Mouse (Mus musculus): ENCODE data around the gene Lancl1. TPM values are rescaled to one million over a fixed set of nuclear protein-coding genes. Genes with fewer than 3 reads are reported as not detected.

Gene Lancl1
- polyA plus RNA-seq, 1 experiment from 2014 or later = 59.8 TPM

- Histone ChIP-seq H3K9ac (ENCODE audit: low read depth, low read length) (no peak overlapping the region), H3K4me3 (ENCODE audit: low read length) (no peak overlapping the region), H3K36me3 (ENCODE audit: control insufficient read depth, insufficient read depth, low read length) (no peaks in the 10 kb centered on the region), H3K27ac (ENCODE audit: low read length) (no peak overlapping the region), H3K4me1 (ENCODE audit: control insufficient read depth, insufficient read depth, low read length) (no peaks in the 10 kb centered on the region), H3K9me3 (ENCODE audit: control insufficient read depth, low read length) (no peaks in the 10 kb centered on the region), H3K27me3 (replicated peaks; ENCODE audit: control insufficient read depth, insufficient read depth, low read length) (no peaks in the 10 kb centered on the region), H3K4me2 (ENCODE audit: low read depth, low read length) (no peak overlapping the region)
- 64% methylated on average over 1 of the region's 1 CpGs for WGBS
- ATAC-seq = no peak
Observed at GRCm38 (mm10) chr1:67049600-67049999, 10.9 kb upstream of the Lancl1 start.

GRCm38 (mm10) chr1:67048696-67049095 is 10.0 kb upstream of the Lancl1 start:
- WGBS = 62% methylated on average over 4 of the region's 4 CpGs
- Histone ChIP-seq H3K9me3 (ENCODE audit: control insufficient read depth, low read length) (no peaks in the 10 kb centered on the region), H3K36me3 (ENCODE audit: control insufficient read depth, insufficient read depth, low read length) (no peaks in the 10 kb centered on the region), H3K9ac (ENCODE audit: low read depth, low read length) (no peak overlapping the region), H3K4me2 (ENCODE audit: low read depth, low read length) (no peak overlapping the region), H3K4me1 (ENCODE audit: control insufficient read depth, insufficient read depth, low read length) (no peaks in the 10 kb centered on the region), H3K4me3 (ENCODE audit: low read length) (no peak overlapping the region), H3K27ac (ENCODE audit: low read length) (no peak overlapping the region), H3K27me3 (replicated peaks; ENCODE audit: control insufficient read depth, insufficient read depth, low read length) (no peaks in the 10 kb centered on the region)
- 0 out of 2 replicates have a peak, but pooled peaks have one; percentile 33 for ATAC-seq

- ATAC-seq = no peak
- Histone ChIP-seq H3K4me3 (ENCODE audit: low read length) (no peak overlapping the region), H3K4me1 (ENCODE audit: control insufficient read depth, insufficient read depth, low read length) (no peaks in the 10 kb centered on the region), H3K9me3 (ENCODE audit: control insufficient read depth, low read length) (no peaks in the 10 kb centered on the region), H3K27ac (ENCODE audit: low read length) (no peak overlapping the region), H3K4me2 (ENCODE audit: low read depth, low read length) (no peak overlapping the region), H3K36me3 (ENCODE audit: control insufficient read depth, insufficient read depth, low read length) (no peaks in the 10 kb centered on the region), H3K9ac (ENCODE audit: low read depth, low read length) (no peak overlapping the region), H3K27me3 (replicated peaks; ENCODE audit: control insufficient read depth, insufficient read depth, low read length) (no peaks in the 10 kb centered on the region)
- 45% methylated on average over 1 of the region's 1 CpGs for WGBS
Observed at GRCm38 (mm10) chr1:67045100-67045499, 6.4 kb upstream of the Lancl1 start.

GRCm38 (mm10) chr1:67042583-67042982 is 3.9 kb upstream of the Lancl1 start:
- WGBS = 50% methylated on average over 7 of the region's 7 CpGs

GRCm38 (mm10) chr1:67039083-67039482 is 411 bp upstream of the Lancl1 start:
- peak; percentile 22 for ATAC-seq
- peak overlapping the region; percentile 87 for H3K9ac ChIP-seq (ENCODE audit: low read depth, low read length)
- no peaks in the 10 kb centered on the region for H3K27me3 ChIP-seq (replicated peaks; ENCODE audit: control insufficient read depth, insufficient read depth, low read length)
- no peak overlapping the region for H3K27ac ChIP-seq (ENCODE audit: low read length)
- H3K9me3 ChIP-seq (ENCODE audit: control insufficient read depth, low read length) = no peaks in the 10 kb centered on the region
- 0 out of 2 replicates have a peak, but pooled peaks cover 5% of the 10 kb centered on the region for H3K4me1 ChIP-seq (ENCODE audit: control insufficient read depth, insufficient read depth, low read length)
- peak overlapping the region; percentile 60 for H3K4me2 ChIP-seq (ENCODE audit: low read depth, low read length)
- H3K36me3 ChIP-seq (ENCODE audit: control insufficient read depth, insufficient read depth, low read length) = no peaks in the 10 kb centered on the region
- peak overlapping the region; percentile 90 for H3K4me3 ChIP-seq (ENCODE audit: low read length)
- WGBS = 1% methylated on average over 5 of the region's 5 CpGs

More at GRCm38 (mm10) chr1:67042583-67042982, 3.9 kb upstream of the Lancl1 start:
- no peaks in the 10 kb centered on the region for H3K9me3 ChIP-seq (ENCODE audit: control insufficient read depth, low read length)
- no peak overlapping the region for H3K27ac ChIP-seq (ENCODE audit: low read length)
- no peak overlapping the region for H3K4me2 ChIP-seq (ENCODE audit: low read depth, low read length)
- H3K9ac ChIP-seq (ENCODE audit: low read depth, low read length) = no peak overlapping the region
- no peak for ATAC-seq
- H3K4me1 ChIP-seq (ENCODE audit: control insufficient read depth, insufficient read depth, low read length) = 0 out of 2 replicates have a peak, but pooled peaks cover 5% of the 10 kb centered on the region
- H3K4me3 ChIP-seq (ENCODE audit: low read length) = no peak overlapping the region
- H3K36me3 ChIP-seq (ENCODE audit: control insufficient read depth, insufficient read depth, low read length) = no peaks in the 10 kb centered on the region
- H3K27me3 ChIP-seq (replicated peaks; ENCODE audit: control insufficient read depth, insufficient read depth, low read length) = no peaks in the 10 kb centered on the region

GRCm38 (mm10) chr1:67037198-67037597 is 1.5 kb downstream of the Lancl1 start:
- Histone ChIP-seq H3K27me3 (replicated peaks; ENCODE audit: control insufficient read depth, insufficient read depth, low read length) (no peaks in the 10 kb centered on the region), H3K4me3 (ENCODE audit: low read length) (no peak overlapping the region), H3K36me3 (ENCODE audit: control insufficient read depth, insufficient read depth, low read length) (no peaks in the 10 kb centered on the region; the same call in 1 of the 2 replicates), H3K4me1 (ENCODE audit: control insufficient read depth, insufficient read depth, low read length) (0 out of 2 replicates have a peak, but pooled peaks cover 5% of the 10 kb centered on the region), H3K4me2 (ENCODE audit: low read depth, low read length) (no peak overlapping the region), H3K9ac (ENCODE audit: low read depth, low read length) (no peak overlapping the region), H3K9me3 (ENCODE audit: control insufficient read depth, low read length) (no peaks in the 10 kb centered on the region), H3K27ac (ENCODE audit: low read length) (no peak overlapping the region)
- ATAC-seq = no peak

GRCm38 (mm10) chr1:67033278-67033677 is 5.4 kb downstream of the Lancl1 start:
- 86% methylated on average over 7 of the region's 7 CpGs for WGBS
- Histone ChIP-seq H3K4me3 (ENCODE audit: low read length) (no peak overlapping the region), H3K36me3 (ENCODE audit: control insufficient read depth, insufficient read depth, low read length) (no peaks in the 10 kb centered on the region; the same call in 1 of the 2 replicates)

GRCm38 (mm10) chr1:67026927-67027511 is 11.7 kb downstream of the Lancl1 start:
- no peak for ATAC-seq
- no peak overlapping the region for H3K27ac ChIP-seq (ENCODE audit: low read length)
- H3K36me3 ChIP-seq (ENCODE audit: control insufficient read depth, insufficient read depth, low read length) = no peaks in the 10 kb centered on the region
- H3K9me3 ChIP-seq (ENCODE audit: control insufficient read depth, low read length) = no peaks in the 10 kb centered on the region
- no peak overlapping the region for H3K9ac ChIP-seq (ENCODE audit: low read depth, low read length)
- 76% methylated on average over 6 of the region's 6 CpGs for WGBS
- no peaks in the 10 kb centered on the region for H3K27me3 ChIP-seq (replicated peaks; ENCODE audit: control insufficient read depth, insufficient read depth, low read length)
- no peak overlapping the region for H3K4me2 ChIP-seq (ENCODE audit: low read depth, low read length)
- no peak overlapping the region for H3K4me3 ChIP-seq (ENCODE audit: low read length)
- no peaks in the 10 kb centered on the region for H3K4me1 ChIP-seq (ENCODE audit: control insufficient read depth, insufficient read depth, low read length)

More at GRCm38 (mm10) chr1:67033278-67033677, 5.4 kb downstream of the Lancl1 start:
- no peak overlapping the region for H3K9ac ChIP-seq (ENCODE audit: low read depth, low read length)
- ATAC-seq = no peak
- no peak overlapping the region for H3K27ac ChIP-seq (ENCODE audit: low read length)
- H3K4me2 ChIP-seq (ENCODE audit: low read depth, low read length) = no peak overlapping the region
- 0 out of 2 replicates have a peak, but pooled peaks cover 5% of the 10 kb centered on the region for H3K4me1 ChIP-seq (ENCODE audit: control insufficient read depth, insufficient read depth, low read length)
- no peaks in the 10 kb centered on the region for H3K9me3 ChIP-seq (ENCODE audit: control insufficient read depth, low read length)
- H3K27me3 ChIP-seq (replicated peaks; ENCODE audit: control insufficient read depth, insufficient read depth, low read length) = no peaks in the 10 kb centered on the region

- Histone ChIP-seq H3K4me3 (ENCODE audit: low read length) (no peak overlapping the region), H3K9me3 (ENCODE audit: control insufficient read depth, low read length) (no peaks in the 10 kb centered on the region), H3K27me3 (replicated peaks; ENCODE audit: control insufficient read depth, insufficient read depth, low read length) (no peaks in the 10 kb centered on the region), H3K9ac (ENCODE audit: low read depth, low read length) (no peak overlapping the region), H3K4me1 (ENCODE audit: control insufficient read depth, insufficient read depth, low read length) (no peaks in the 10 kb centered on the region), H3K4me2 (ENCODE audit: low read depth, low read length) (no peak overlapping the region), H3K27ac (ENCODE audit: low read length) (no peak overlapping the region), H3K36me3 (ENCODE audit: control insufficient read depth, insufficient read depth, low read length) (no peaks in the 10 kb centered on the region)
- ATAC-seq = no peak
- 59% methylated on average over 2 of the region's 2 CpGs for WGBS
Observed at GRCm38 (mm10) chr1:67026142-67026541, 12.5 kb downstream of the Lancl1 start.

GRCm38 (mm10) chr1:67022767-67023166 is 15.9 kb downstream of the Lancl1 start:
- Histone ChIP-seq H3K27ac (ENCODE audit: low read length) (no peak overlapping the region), H3K4me2 (ENCODE audit: low read depth, low read length) (no peak overlapping the region), H3K36me3 (ENCODE audit: control insufficient read depth, insufficient read depth, low read length) (no peaks in the 10 kb centered on the region), H3K4me1 (ENCODE audit: control insufficient read depth, insufficient read depth, low read length) (no peaks in the 10 kb centered on the region), H3K9ac (ENCODE audit: low read depth, low read length) (no peak overlapping the region), H3K9me3 (ENCODE audit: control insufficient read depth, low read length) (no peaks in the 10 kb centered on the region), H3K27me3 (replicated peaks; ENCODE audit: control insufficient read depth, insufficient read depth, low read length) (no peaks in the 10 kb centered on the region), H3K4me3 (ENCODE audit: low read length) (no peak overlapping the region)
- 86% methylated on average over 2 of the region's 2 CpGs for WGBS
- ATAC-seq = no peak

All from intestine, embryonic 16.5 days (tissue).